16 mouse cellular contexts compared by ENCODE assay signal in the genomic region with DNA sequence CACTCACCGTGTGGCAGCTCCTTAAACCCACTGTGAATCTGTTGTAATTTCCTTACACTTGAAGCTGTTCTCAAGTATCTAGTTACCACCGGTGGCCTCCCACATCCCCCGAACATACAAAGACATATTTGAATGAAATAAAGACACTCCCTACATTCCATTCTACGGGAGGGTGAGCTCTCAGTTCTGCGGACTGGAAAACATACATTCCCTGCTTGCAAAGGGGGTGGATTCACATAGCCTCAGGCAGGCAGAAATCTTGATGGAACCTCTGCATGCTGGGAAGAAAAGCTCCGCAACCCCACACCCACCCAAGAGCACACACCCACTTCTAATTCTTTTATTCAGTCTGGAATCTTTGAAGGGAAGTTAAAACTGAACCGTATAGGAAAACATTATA.
A peak's percentile ranks its signal among the peaks of the same experiment; 100 is the strongest.
DNase-seq lines count a peak whose midpoint lies in the region; ATAC-seq and TF ChIP-seq lines count a peak whose summit lies in the region.
"Had no signal": no experiment of that assay in that cellular context is flagged by ENCODE, and none has a peak within 500 bp of the region (broad histone marks: within the 10 kb centered on the region; RNA-seq: fewer than 3 reads in every experiment).

No protein-coding gene starts in this region.

- H3K27me3 ChIP-seq in lung, embryonic 14.5 days (ENCODE audit: insufficient read depth, low read length): no peaks in the 10 kb centered on the region
- peaks cover 16% of the 10 kb centered on the region for H3K27me3 ChIP-seq in embryonic facial prominence, embryonic 13.5 days
- H3K27me3 ChIP-seq in stomach, postnatal 0 days (ENCODE audit: control insufficient read depth, insufficient read depth, low read length): no peaks in the 10 kb centered on the region
- no peaks in the 10 kb centered on the region for H3K27me3 ChIP-seq in cerebellum, adult 2 months (ENCODE audit: control insufficient read depth, insufficient read depth, low read length)
- H3K27me3 ChIP-seq: limb, embryonic 12.5 days had no signal

- peak; percentile 22 for DNase-seq in embryo, embryonic 10.5 days (ENCODE audit: low spot score)
- no peak for DNase-seq in embryo, embryonic 9.5 days (ENCODE audit: extremely low spot score)
- DNase-seq in lung, embryonic 14.5 days: peak; percentile 55
- DNase-seq in lung, postnatal 4 days: no peak
- no peak for DNase-seq in stomach, postnatal 0 days (ENCODE audit: low spot score)
- DNase-seq in thymus, postnatal 10 days (ENCODE audit: low spot score in 2 of 2): no peak
- DNase-seq in cerebellum, adult 2 months: no peak
- DNase-seq: heart, postnatal 36 days; layer of hippocampus, postnatal 36 days; lung, postnatal 36 days; midbrain, embryonic 14.5 days; right cerebral cortex, postnatal 14 days; thymus, adult 2 months had no signal

- no peak for TF ChIP-seq CTCF in lung, embryonic 14.5 days (IDR thresholded peaks at IDR 0.05; ENCODE audit: low read depth)
- no peak for TF ChIP-seq CTCF in stomach, postnatal 0 days (IDR thresholded peaks at IDR 0.05; ENCODE audit: low read depth)
- no peak for TF ChIP-seq CTCF in cerebellum, adult 2 months (IDR thresholded peaks at IDR 0.05; ENCODE audit: borderline replicate concordance, insufficient read depth, low read depth, low read length)

- no peaks in the 10 kb centered on the region for H3K36me3 ChIP-seq in lung, embryonic 14.5 days (ENCODE audit: insufficient read depth)
- no peaks in the 10 kb centered on the region for H3K36me3 ChIP-seq in embryonic facial prominence, embryonic 13.5 days
- H3K36me3 ChIP-seq in stomach, postnatal 0 days (ENCODE audit: control insufficient read depth, insufficient read depth, low read length): no peaks in the 10 kb centered on the region
- H3K36me3 ChIP-seq: limb, embryonic 12.5 days had no signal

- no peak for TF ChIP-seq EP300 in stomach, postnatal 0 days (optimal IDR thresholded peaks at IDR 0.05)

- peak overlapping the region; percentile 59; the same call in 1 of the 2 replicates for H3K27ac ChIP-seq in lung, embryonic 14.5 days (ENCODE audit: low read depth)
- H3K27ac ChIP-seq in embryonic facial prominence, embryonic 13.5 days: peak overlapping the region; percentile 35; the same call in 1 of the 2 replicates
- H3K27ac ChIP-seq in stomach, postnatal 0 days (replicated peaks): no peak overlapping the region
- H3K27ac ChIP-seq in cerebellum, adult 2 months (ENCODE audit: insufficient read depth, low read length): no peak overlapping the region
- H3K27ac ChIP-seq: limb, embryonic 12.5 days had no signal

- H3K4me1 ChIP-seq in lung, embryonic 14.5 days (ENCODE audit: insufficient read depth): no peaks in the 10 kb centered on the region
- peaks cover 67% of the 10 kb centered on the region for H3K4me1 ChIP-seq in embryonic facial prominence, embryonic 13.5 days
- no peaks in the 10 kb centered on the region for H3K4me1 ChIP-seq in stomach, postnatal 0 days (replicated peaks; ENCODE audit: control insufficient read depth, insufficient read depth)
- no peaks in the 10 kb centered on the region for H3K4me1 ChIP-seq in cerebellum, adult 2 months (ENCODE audit: control insufficient read depth, insufficient read depth, low read length)

- no peak overlapping the region for H3K9ac ChIP-seq in lung, embryonic 14.5 days
- no peak overlapping the region for H3K9ac ChIP-seq in embryonic facial prominence, embryonic 13.5 days
- no peak overlapping the region for H3K9ac ChIP-seq in stomach, postnatal 0 days (ENCODE audit: low read length)
- H3K9ac ChIP-seq: limb, embryonic 12.5 days had no signal

- no peak for TF ChIP-seq POLR2A in cerebellum, adult 2 months (IDR thresholded peaks at IDR 0.05; ENCODE audit: borderline replicate concordance, insufficient read depth, low read length)

- ATAC-seq in lung, embryonic 14.5 days (ENCODE audit: insufficient read depth): peak; percentile 81
- 0 out of 2 replicates have a peak, but pooled peaks have one; percentile 67 for ATAC-seq in embryonic facial prominence, embryonic 13.5 days (ENCODE audit: insufficient number of reproducible peaks, insufficient read depth, low FRiP score, low TSS enrichment, low read depth)
- peak; percentile 42; the same call in 1 of the 2 replicates for ATAC-seq in stomach, postnatal 0 days (ENCODE audit: low FRiP score, low TSS enrichment)
- ATAC-seq: activated CD4-positive, CD25-positive, alpha-beta regulatory T cell, adult 4 months had no signal

- 32% methylated on average over 7 of the region's 7 CpGs for WGBS in lung, embryonic 14.5 days
- 7% methylated on average over 7 of the region's 7 CpGs for WGBS in embryonic facial prominence, embryonic 13.5 days
- 15% methylated on average over 7 of the region's 7 CpGs for WGBS in stomach, postnatal 0 days
- 54% methylated on average over 7 of the region's 7 CpGs for WGBS in cerebellum, adult 2 months

- H3K9me3 ChIP-seq in lung, embryonic 14.5 days (ENCODE audit: low read depth, low read length): no peaks in the 10 kb centered on the region
- no peaks in the 10 kb centered on the region for H3K9me3 ChIP-seq in embryonic facial prominence, embryonic 13.5 days
- H3K9me3 ChIP-seq in stomach, postnatal 0 days (ENCODE audit: control insufficient read depth, low read length): no peaks in the 10 kb centered on the region
- H3K9me3 ChIP-seq: limb, embryonic 12.5 days had no signal

- H3K4me3 ChIP-seq in lung, embryonic 14.5 days (ENCODE audit: low read depth, low read length): no peak overlapping the region
- H3K4me3 ChIP-seq in embryonic facial prominence, embryonic 13.5 days: no peak overlapping the region
- H3K4me3 ChIP-seq in stomach, postnatal 0 days (ENCODE audit: low read depth, low read length): no peak overlapping the region
- H3K4me3 ChIP-seq in cerebellum, adult 2 months (replicated peaks; ENCODE audit: insufficient read depth, low read depth, low read length): no peak overlapping the region
- H3K4me3 ChIP-seq: limb, embryonic 12.5 days had no signal

- H3K4me2 ChIP-seq in lung, embryonic 14.5 days: peak overlapping the region; percentile 10; the same call in 1 of the 2 replicates
- peak overlapping the region; percentile 44 for H3K4me2 ChIP-seq in embryonic facial prominence, embryonic 13.5 days
- no peak overlapping the region for H3K4me2 ChIP-seq in stomach, postnatal 0 days (replicated peaks; ENCODE audit: low read depth)
- H3K4me2 ChIP-seq: limb, embryonic 12.5 days had no signal

Comparison
In these comparisons a context has a peak if more than half of its experiments do, and no peak if none do; other contexts are left out.
1. DNase-seq: peak in embryo, embryonic 10.5 days (single experiment) and lung, embryonic 14.5 days (single experiment); none in embryo, embryonic 9.5 days (single experiment), lung, postnatal 4 days (0 of 2), stomach, postnatal 0 days (single experiment), thymus, postnatal 10 days (0 of 2) and cerebellum, adult 2 months (0 of 2).
2. H3K27ac ChIP-seq: peak in lung, embryonic 14.5 days (single experiment) and embryonic facial prominence, embryonic 13.5 days (single experiment); none in stomach, postnatal 0 days (single experiment) and cerebellum, adult 2 months (single experiment).
3. Peak in every context shown above with its lines, with median percentiles within 50 percentile points of each other: ATAC-seq.